Mouse (Mus musculus) liver, embryonic 14.5 days (tissue): ENCODE measurements around the gene Uox.

ENCODE experiments used
- CTCF ChIP-seq: IDR thresholded peaks from 2 replicates; pipeline ENCODE4 v1.5.1; 2016; ENCODE audit warnings: antibody characterized with exemption, low read depth, control low read depth
- EP300 ChIP-seq: IDR thresholded peaks from 2 replicates; pipeline ENCODE4 v1.6.1; 2016; ENCODE audit warnings: antibody characterized with exemption, low read depth

DNA sequence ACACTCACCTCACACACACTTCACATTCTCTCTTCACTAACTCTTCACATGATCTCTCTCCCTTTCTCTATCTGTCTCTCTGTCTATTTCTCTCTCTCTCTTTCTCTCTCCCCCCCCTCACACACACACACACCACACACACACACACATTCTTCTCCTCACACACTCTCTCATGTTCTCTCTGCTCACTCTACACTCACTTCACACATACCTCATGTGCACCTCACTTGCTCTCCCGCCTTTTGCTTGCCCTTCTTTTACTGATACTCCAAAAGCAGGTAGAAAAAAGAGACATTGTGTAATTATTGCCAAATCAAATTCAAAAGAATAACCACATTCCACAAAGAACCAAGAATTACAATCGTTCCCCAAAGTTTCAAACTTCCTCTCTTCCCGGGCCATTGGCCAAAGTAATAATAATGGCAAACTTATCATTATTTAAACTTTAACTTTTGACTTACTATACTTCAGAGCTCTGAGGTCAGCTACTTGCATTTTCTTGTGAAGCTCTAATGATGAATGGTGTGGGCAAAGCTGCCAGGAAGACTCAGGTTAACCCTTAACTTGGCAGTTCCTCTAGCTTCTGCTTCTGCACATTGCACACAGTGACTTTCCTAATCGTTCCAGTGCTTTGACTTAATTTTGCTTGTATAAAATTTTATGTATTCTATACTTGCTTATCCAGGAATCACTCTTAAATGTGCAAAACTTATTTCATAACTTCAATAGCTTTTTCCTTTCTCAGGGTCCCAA is 29.5 kb upstream of the Uox start:
- TF ChIP-seq EP300 (no peak), CTCF (no peak)
